ENCODE assay signal across 11 mouse cellular contexts in the genomic region with DNA sequence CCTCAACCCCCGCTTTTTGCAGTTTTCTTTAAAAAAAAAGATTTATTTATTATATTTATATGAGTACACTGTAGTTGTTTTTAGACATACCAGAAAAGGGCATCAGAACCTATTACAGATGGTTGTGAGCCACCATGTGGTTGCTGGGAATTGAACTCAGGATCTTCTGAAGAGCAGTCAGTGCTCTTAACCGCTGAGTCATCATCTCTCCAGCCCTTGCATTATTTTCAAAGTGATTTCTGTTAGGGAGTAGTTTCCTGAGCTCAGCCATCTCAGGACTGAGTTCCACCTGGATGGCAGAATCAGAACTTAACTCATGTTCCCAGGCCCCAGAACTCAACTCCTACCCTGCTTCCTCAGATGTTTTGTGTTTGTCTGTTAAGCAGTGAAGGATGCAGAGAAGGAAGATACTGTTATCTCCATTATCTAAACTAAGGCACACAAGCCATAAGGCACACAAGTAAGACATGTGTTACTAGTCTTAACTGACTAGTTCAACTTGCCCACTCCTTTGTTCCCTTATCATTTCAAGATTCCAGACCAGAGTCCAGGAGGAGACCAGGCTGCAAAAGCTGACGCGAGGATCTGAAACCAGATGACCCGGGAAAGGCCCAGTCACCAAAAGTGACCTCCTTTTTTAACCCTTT. TPM values are rescaled to one million over a fixed set of nuclear protein-coding genes. Genes with fewer than 3 reads are reported as not detected.
DNase-seq lines count a peak whose midpoint lies in the region; ATAC-seq and TF ChIP-seq lines count a peak whose summit lies in the region.
"Had no signal": no experiment of that assay in that cellular context is flagged by ENCODE, and none has a peak within 500 bp of the region (broad histone marks: within the 10 kb centered on the region; RNA-seq: fewer than 3 reads in every experiment).

No protein-coding gene starts in this region.

- peak overlapping the region; percentile 99 for H3K27ac ChIP-seq in gastrocnemius, adult 2 months
- H3K27ac ChIP-seq in neural tube, embryonic 12.5 days, result no peak overlapping the region
- no peak overlapping the region for H3K27ac ChIP-seq in limb, embryonic 15.5 days
- peak overlapping the region; percentile 83; the same call in 1 of the 2 replicates for H3K27ac ChIP-seq in stomach, embryonic 16.5 days (ENCODE audit: low read length)

- WGBS in neural tube, embryonic 12.5 days, result 79% methylated on average over 5 of the region's 5 CpGs
- 63% methylated on average over 5 of the region's 5 CpGs for WGBS in limb, embryonic 15.5 days
- 51% methylated on average over 5 of the region's 5 CpGs for WGBS in stomach, embryonic 16.5 days

- H3K4me3 ChIP-seq in gastrocnemius, adult 2 months, result peak overlapping the region; percentile 85
- no peak overlapping the region for H3K4me3 ChIP-seq in neural tube, embryonic 12.5 days
- peak overlapping the region; percentile 72; the same call in 1 of the 2 replicates for H3K4me3 ChIP-seq in limb, embryonic 15.5 days
- H3K4me3 ChIP-seq in stomach, embryonic 16.5 days (replicated peaks; ENCODE audit: low read length), result no peak overlapping the region

- no peak for TF ChIP-seq CTCF in gastrocnemius, adult 2 months (IDR thresholded peaks at IDR 0.05)

- H3K27me3 ChIP-seq in neural tube, embryonic 12.5 days (replicated peaks), result no peaks in the 10 kb centered on the region
- peaks cover 7% of the 10 kb centered on the region for H3K27me3 ChIP-seq in limb, embryonic 15.5 days
- H3K27me3 ChIP-seq in stomach, embryonic 16.5 days (ENCODE audit: control insufficient read depth, insufficient read depth, low read length), result no peaks in the 10 kb centered on the region

- no peak overlapping the region for H3K9ac ChIP-seq in neural tube, embryonic 12.5 days
- H3K9ac ChIP-seq in limb, embryonic 15.5 days, result no peak overlapping the region
- H3K9ac ChIP-seq in stomach, embryonic 16.5 days (ENCODE audit: low read length), result peak overlapping the region; percentile 82; the same call in 1 of the 2 replicates

- peak overlapping the region; percentile 96; the same call in 1 of the 2 replicates for H3K4me2 ChIP-seq in neural tube, embryonic 12.5 days (replicated peaks)
- H3K4me2 ChIP-seq in limb, embryonic 15.5 days, result peak overlapping the region; percentile 81; the same call in 1 of the 2 replicates
- peak overlapping the region; percentile 69 for H3K4me2 ChIP-seq in stomach, embryonic 16.5 days (ENCODE audit: low read depth, low read length)

- ATAC-seq in neural tube, embryonic 12.5 days (ENCODE audit: low FRiP score, low read depth), result no peak
- ATAC-seq in limb, embryonic 15.5 days (ENCODE audit: insufficient number of reproducible peaks, low FRiP score, low TSS enrichment, low read depth), result no peak
- ATAC-seq in stomach, embryonic 16.5 days (ENCODE audit: insufficient read depth, low FRiP score), result no peak
- no peak for ATAC-seq in activated CD4-positive, CD25-positive, alpha-beta regulatory T cell, adult 4 months

- peaks cover 20% of the 10 kb centered on the region for H3K4me1 ChIP-seq in neural tube, embryonic 12.5 days
- H3K4me1 ChIP-seq in limb, embryonic 15.5 days, result peaks cover 22% of the 10 kb centered on the region
- H3K4me1 ChIP-seq in stomach, embryonic 16.5 days (ENCODE audit: control insufficient read depth, insufficient read depth, low read length), result peaks cover 11% of the 10 kb centered on the region

- no peaks in the 10 kb centered on the region; the same call in 1 of the 2 replicates for H3K36me3 ChIP-seq in neural tube, embryonic 12.5 days
- peaks cover 8% of the 10 kb centered on the region; the same call in 1 of the 2 replicates for H3K36me3 ChIP-seq in limb, embryonic 15.5 days
- H3K36me3 ChIP-seq in stomach, embryonic 16.5 days (ENCODE audit: control insufficient read depth, insufficient read depth, low read length), result no peaks in the 10 kb centered on the region

- intact Hi-C loops in gastrocnemius, adult 2 months (cut with DNase I), result no loop called here

- DNase-seq in gastrocnemius, adult 2 months, result no peak
- no peak for DNase-seq in gastrocnemius, postnatal 10 days
- no peak for DNase-seq in neural tube, embryonic 10.5 days (ENCODE audit: extremely low spot score, low spot score)
- DNase-seq in left cerebral cortex, adult 9 months (ENCODE audit: low spot score in 2 of 2), result no peak

- H3K9me3 ChIP-seq in neural tube, embryonic 12.5 days, result no peaks in the 10 kb centered on the region
- no peaks in the 10 kb centered on the region for H3K9me3 ChIP-seq in limb, embryonic 15.5 days
- H3K9me3 ChIP-seq in stomach, embryonic 16.5 days (replicated peaks; ENCODE audit: control insufficient read depth, low read length), result no peaks in the 10 kb centered on the region

RNA-seq across cellular contexts. Expression of a gene that starts 12.4 kb away (rescaled TPM):
- total RNA-seq in gastrocnemius, adult 2 months (2021), result 10 to 100 TPM; 61.1 to 64.6 TPM
- 10 to 100 TPM; 10.3 to 10.5 TPM for total RNA-seq in gastrocnemius, postnatal 10 days (2021)
- 21.4 and 25.8 TPM in 2 replicates for polyA plus RNA-seq in neural tube, embryonic 12.5 days (2016; fragmentation: Nextera tagmentation; extraction: Ambion mirVana)
- polyA plus RNA-seq in limb, embryonic 15.5 days (2015; fragmentation: Nextera tagmentation; extraction: Ambion mirVana), result 0.22 and 0.56 TPM in 2 replicates
- 1.1 and 1.3 TPM in 2 replicates for polyA plus RNA-seq in stomach, embryonic 16.5 days (2015; fragmentation: Nextera tagmentation; extraction: Ambion mirVana)
- polyA plus RNA-seq in activated CD4-positive, CD25-positive, alpha-beta regulatory T cell, adult 4 months (2017; shearing (Covaris generic)), result not detected
- total RNA-seq: common myeloid progenitor, adult 5-6 weeks; hematopoietic stem cell, adult 5-6 weeks; liver, adult 2 months had no signal

RNA-seq across cellular contexts. Expression of a gene that starts 17.6 kb away (rescaled TPM):
- total RNA-seq in gastrocnemius, adult 2 months (2021), result 10 to 100 TPM; 22.8 to 25.7 TPM
- 10 to 100 TPM; 44.2 to 48.8 TPM for total RNA-seq in gastrocnemius, postnatal 10 days (2021)
- 293 and 310 TPM in 2 replicates for polyA plus RNA-seq in neural tube, embryonic 12.5 days (2016; fragmentation: Nextera tagmentation; extraction: Ambion mirVana)
- 212 and 227 TPM in 2 replicates for polyA plus RNA-seq in limb, embryonic 15.5 days (2015; fragmentation: Nextera tagmentation; extraction: Ambion mirVana)
- 180 and 192 TPM in 2 replicates for polyA plus RNA-seq in stomach, embryonic 16.5 days (2015; fragmentation: Nextera tagmentation; extraction: Ambion mirVana)
- polyA plus RNA-seq in activated CD4-positive, CD25-positive, alpha-beta regulatory T cell, adult 4 months (2017; shearing (Covaris generic)), result 100 to 1,000 TPM; 133 to 149 TPM

RNA-seq across cellular contexts. Expression of a gene that starts 21.6 kb away (rescaled TPM):
- total RNA-seq in gastrocnemius, adult 2 months (2021), result not detected
- total RNA-seq in gastrocnemius, postnatal 10 days (2021), result not detected
- polyA plus RNA-seq in neural tube, embryonic 12.5 days (2016; fragmentation: Nextera tagmentation; extraction: Ambion mirVana), result not detected in 2 replicates
- not detected in 2 replicates for polyA plus RNA-seq in limb, embryonic 15.5 days (2015; fragmentation: Nextera tagmentation; extraction: Ambion mirVana)
- polyA plus RNA-seq in stomach, embryonic 16.5 days (2015; fragmentation: Nextera tagmentation; extraction: Ambion mirVana), result not detected in 2 replicates
- not detected for polyA plus RNA-seq in activated CD4-positive, CD25-positive, alpha-beta regulatory T cell, adult 4 months (2017; shearing (Covaris generic))
- total RNA-seq: common myeloid progenitor, adult 5-6 weeks; hematopoietic stem cell, adult 5-6 weeks; liver, adult 2 months had no signal
- polyA plus RNA-seq: liver, adult 2 months had no signal

RNA-seq across cellular contexts. Expression of a gene that starts 28.6 kb away (rescaled TPM):
- total RNA-seq in gastrocnemius, adult 2 months (2021), result under 1 TPM; 0.42 to 0.48 TPM
- under 1 TPM; 0.38 to 0.75 TPM for total RNA-seq in gastrocnemius, postnatal 10 days (2021)
- 0.68 and 0.72 TPM in 2 replicates for polyA plus RNA-seq in neural tube, embryonic 12.5 days (2016; fragmentation: Nextera tagmentation; extraction: Ambion mirVana)
- 0.37 and 0.46 TPM in 2 replicates for polyA plus RNA-seq in limb, embryonic 15.5 days (2015; fragmentation: Nextera tagmentation; extraction: Ambion mirVana)
- polyA plus RNA-seq in stomach, embryonic 16.5 days (2015; fragmentation: Nextera tagmentation; extraction: Ambion mirVana), result 0.27 and 0.47 TPM in 2 replicates
- polyA plus RNA-seq in activated CD4-positive, CD25-positive, alpha-beta regulatory T cell, adult 4 months (2017; shearing (Covaris generic)), result 1 to 10 TPM; 2.7 to 2.8 TPM
- total RNA-seq: common myeloid progenitor, adult 5-6 weeks; hematopoietic stem cell, adult 5-6 weeks had no signal

RNA-seq across cellular contexts. Expression of a gene that starts 33.1 kb away (rescaled TPM):
- 10 to 100 TPM; 74.6 to 93.1 TPM for total RNA-seq in gastrocnemius, adult 2 months (2021)
- 10 to 100 TPM; 56.3 to 62.9 TPM for total RNA-seq in gastrocnemius, postnatal 10 days (2021)
- polyA plus RNA-seq in neural tube, embryonic 12.5 days (2016; fragmentation: Nextera tagmentation; extraction: Ambion mirVana), result 160 and 169 TPM in 2 replicates
- 117 and 122 TPM in 2 replicates for polyA plus RNA-seq in limb, embryonic 15.5 days (2015; fragmentation: Nextera tagmentation; extraction: Ambion mirVana)
- 60.6 and 65.9 TPM in 2 replicates for polyA plus RNA-seq in stomach, embryonic 16.5 days (2015; fragmentation: Nextera tagmentation; extraction: Ambion mirVana)
- polyA plus RNA-seq in activated CD4-positive, CD25-positive, alpha-beta regulatory T cell, adult 4 months (2017; shearing (Covaris generic)), result 100 to 1,000 TPM; 101 to 105 TPM

Comparison
In these comparisons a context has a peak if more than half of its experiments do, and no peak if none do; other contexts are left out.
1. H3K27ac ChIP-seq: peak in gastrocnemius, adult 2 months (single experiment) and stomach, embryonic 16.5 days (single experiment); none in neural tube, embryonic 12.5 days (single experiment) and limb, embryonic 15.5 days (single experiment).
2. H3K4me3 ChIP-seq: peak in gastrocnemius, adult 2 months (single experiment) and limb, embryonic 15.5 days (single experiment); none in neural tube, embryonic 12.5 days (single experiment) and stomach, embryonic 16.5 days (single experiment).
3. Peak in every context shown above with its lines, with median percentiles within 50 percentile points of each other: H3K4me2 ChIP-seq.